Comparison of ENCODE assay signal across 9 mouse cellular contexts in the genomic region with DNA sequence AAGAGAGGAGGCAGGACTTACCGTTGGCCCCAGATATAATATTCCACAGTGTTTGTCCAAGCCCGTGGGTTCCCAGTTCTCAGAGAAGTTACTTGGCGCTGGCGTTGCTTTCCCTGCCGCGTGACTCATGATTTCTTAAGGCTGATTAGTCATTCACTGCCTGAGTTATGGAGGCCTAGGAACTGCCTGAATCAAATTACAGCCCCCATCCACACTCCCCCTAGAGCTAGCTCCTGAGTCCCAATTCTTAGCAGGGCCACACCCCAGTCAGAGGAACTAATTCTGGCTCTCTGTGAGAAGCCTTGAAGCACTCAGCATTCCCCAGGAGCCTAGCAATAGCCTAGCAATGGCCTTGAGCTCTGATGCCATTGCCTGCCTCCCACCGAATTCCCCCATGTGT. TPM values are rescaled to one million over a fixed set of nuclear protein-coding genes. Genes with fewer than 3 reads are reported as not detected.
DNase-seq lines count a peak whose midpoint lies in the region; ATAC-seq and TF ChIP-seq lines count a peak whose summit lies in the region.
"Had no signal": no experiment of that assay in that cellular context is flagged by ENCODE, and none has a peak within 500 bp of the region (broad histone marks: within the 10 kb centered on the region; RNA-seq: fewer than 3 reads in every experiment).

No protein-coding gene starts in this region.

- 0 out of 4 replicates have a peak overlapping the region, but pooled peaks of 1 of the 2 experiments have one; percentile 4 for H3K4me3 ChIP-seq in ES-E14 (ENCODE audit: insufficient read depth in 1 of 2, low read depth in 1 of 2, low read length in 2 of 2, poor library complexity in 1 of 2, severe bottlenecking in 1 of 2)
- H3K4me3 ChIP-seq in embryonic facial prominence, embryonic 15.5 days (replicated peaks): no peak overlapping the region
- H3K4me3 ChIP-seq in olfactory bulb, adult 2 months (ENCODE audit: insufficient read depth, low read depth, low read length): no peak overlapping the region
- H3K4me3 ChIP-seq: hindbrain, embryonic 15.5 days had no signal

- DNase-seq in embryo, embryonic 10 days (ENCODE audit: low spot score): peak; percentile 31
- DNase-seq in embryo, embryonic 9.5 days (ENCODE audit: extremely low spot score): no peak
- DNase-seq in ES-E14 (ENCODE audit: low read depth, low spot score): no peak
- DNase-seq in heart, postnatal 10 days: peak; percentile 67 to 68
- DNase-seq in left cerebral cortex, postnatal 14 days (ENCODE audit: low spot score in 2 of 2): peak; percentile 57 to 62

- intact Hi-C loops in heart, postnatal 10 days (cut with DNase I): no loop called here
- intact Hi-C loops in left cerebral cortex, postnatal 14 days (cut with DNase I): no loop called here

- no peaks in the 10 kb centered on the region for H3K27me3 ChIP-seq in embryonic facial prominence, embryonic 15.5 days
- H3K27me3 ChIP-seq: hindbrain, embryonic 15.5 days had no signal

- peak overlapping the region; percentile 41; the same call in 1 of the 2 replicates for H3K27ac ChIP-seq in ES-E14 (ENCODE audit: insufficient read depth, low read depth, low read length, poor library complexity, severe bottlenecking)
- peak overlapping the region; percentile 79 for H3K27ac ChIP-seq in embryonic facial prominence, embryonic 15.5 days (replicated peaks)
- H3K27ac ChIP-seq in olfactory bulb, adult 2 months (ENCODE audit: insufficient read depth, low read depth, low read length): peak overlapping the region; percentile 82
- H3K27ac ChIP-seq: hindbrain, embryonic 15.5 days had no signal

- no peaks in the 10 kb centered on the region for H3K9me3 ChIP-seq in ES-E14 (ENCODE audit: control insufficient read depth, insufficient read depth, low read depth, low read length)
- H3K9me3 ChIP-seq in embryonic facial prominence, embryonic 15.5 days (replicated peaks): no peaks in the 10 kb centered on the region
- H3K9me3 ChIP-seq: hindbrain, embryonic 15.5 days had no signal

- peak overlapping the region; percentile 8; the same call in 1 of the 2 replicates for H3K4me2 ChIP-seq in embryonic facial prominence, embryonic 15.5 days (replicated peaks)
- H3K4me2 ChIP-seq: hindbrain, embryonic 15.5 days had no signal

- in situ Hi-C loops in ES-E14 (cut with MboI; ENCODE audit: low sequenced_read_pairs in 2 of 2, unreplicated experiment in 2 of 2): no loop called here

- TF ChIP-seq CTCF in olfactory bulb, adult 2 months (IDR thresholded peaks at IDR 0.05; ENCODE audit: insufficient read depth, low read depth, low read length): no peak

- peaks cover 17 to 36% of the 10 kb centered on the region in 2 experiments for H3K4me1 ChIP-seq in ES-E14 (ENCODE audit: control insufficient read depth in 2 of 2, insufficient read depth in 2 of 2, low read length in 2 of 2, poor library complexity in 1 of 2)
- H3K4me1 ChIP-seq in embryonic facial prominence, embryonic 15.5 days: peaks cover 40% of the 10 kb centered on the region
- peaks cover 39% of the 10 kb centered on the region for H3K4me1 ChIP-seq in olfactory bulb, adult 2 months (ENCODE audit: control insufficient read depth, insufficient read depth, low read length)

- TF ChIP-seq POLR2A in olfactory bulb, adult 2 months (IDR thresholded peaks at IDR 0.05; ENCODE audit: insufficient read depth, low read depth, low read length): no peak

- peaks cover 2% of the 10 kb centered on the region; the same call in 1 of the 2 replicates for H3K36me3 ChIP-seq in ES-E14 (ENCODE audit: control insufficient read depth, insufficient read depth, low read length, poor library complexity, severe bottlenecking)
- H3K36me3 ChIP-seq in embryonic facial prominence, embryonic 15.5 days: peaks cover 5% of the 10 kb centered on the region; the same call in 1 of the 2 replicates
- H3K36me3 ChIP-seq: hindbrain, embryonic 15.5 days had no signal

- ATAC-seq in embryonic facial prominence, embryonic 15.5 days (ENCODE audit: insufficient number of reproducible peaks, low FRiP score, low TSS enrichment, low read depth): peak; percentile 79
- ATAC-seq in erythroid progenitor cell, adult 5-6 weeks (replicated peaks; ENCODE audit: low FRiP score, poor library complexity, severe bottlenecking): no peak

- WGBS in embryonic facial prominence, embryonic 15.5 days: 8% methylated on average over 7 of the region's 7 CpGs
- WGBS in olfactory bulb, adult 2 months: 13% methylated on average over 7 of the region's 7 CpGs

- H3K9ac ChIP-seq in ES-E14 (ENCODE audit: insufficient read depth, low read depth, low read length, poor library complexity, severe bottlenecking): peak overlapping the region; percentile 2; the same call in 1 of the 2 replicates
- no peak overlapping the region for H3K9ac ChIP-seq in embryonic facial prominence, embryonic 15.5 days
- H3K9ac ChIP-seq: hindbrain, embryonic 15.5 days had no signal

TF ChIP-seq in ES-E14, 5 proteins besides CTCF, POLR2A, EP300 and RAD21:
- TF ChIP-seq ZNF384 (IDR thresholded peaks at IDR 0.05; ENCODE audit: low read depth, low read length): no peak
- no peak for TF ChIP-seq HCFC1 (IDR thresholded peaks at IDR 0.05; ENCODE audit: borderline replicate concordance, insufficient read depth, low read length)
- peak; percentile 56; the same call in 1 of the 2 replicates for TF ChIP-seq MAFK (IDR thresholded peaks at IDR 0.05; ENCODE audit: insufficient read depth, low read depth, low read length)

RNA-seq across cellular contexts. Expression of a gene that starts 13.6 kb away (rescaled TPM):
- 48.6 and 51.0 TPM in 2 replicates for total RNA-seq in ES-E14 (2012; rRNA removed)
- 50.3 and 51.5 TPM in 2 replicates for polyA plus RNA-seq in embryonic facial prominence, embryonic 15.5 days (2015; fragmentation: Nextera tagmentation; extraction: Ambion mirVana)
- total RNA-seq in heart, postnatal 10 days (2021): 10 to 100 TPM; 42.8 to 43.7 TPM
- total RNA-seq in left cerebral cortex, postnatal 14 days (2021): 10 to 100 TPM; 16.9 to 22.0 TPM
- polyA plus RNA-seq in olfactory bulb, adult 2 months (2012; ENCODE audit: insufficient read depth, insufficient read length, low replicate concordance, missing spikeins): not detected in 2 replicates
- 23.1 and 28.1 TPM in 2 replicates for total RNA-seq in erythroid progenitor cell, adult 5-6 weeks (2015; ENCODE audit: low replicate concordance)
- total RNA-seq in erythroid progenitor cell, adult 5-6 weeks (2017; ENCODE audit: low replicate concordance): 9.4 and 9.5 TPM in 2 replicates

Comparison
In these comparisons a context has a peak if more than half of its experiments do, and no peak if none do; other contexts are left out.
1. DNase-seq: peak in embryo, embryonic 10 days (single experiment), heart, postnatal 10 days (2 of 2) and left cerebral cortex, postnatal 14 days (2 of 2); none in embryo, embryonic 9.5 days (single experiment) and ES-E14 (single experiment).
2. Peak in every context shown above with its lines, with median percentiles within 50 percentile points of each other: H3K27ac ChIP-seq.